Mouse (Mus musculus) olfactory bulb, adult 2 months (tissue): ENCODE results near the gene Hist1h2bf. TPM values are rescaled to one million over a fixed set of nuclear protein-coding genes. Genes with fewer than 3 reads are reported as not detected.
"Not testable (repeated sequence)": the region's sequence is repeated elsewhere in the genome, so short reads cannot be mapped to it uniquely, and the experiment has no call there.

Source experiments
- H3K27ac ChIP-seq: fragments of 200-500 bp; 2 replicates; pipeline ENCODE4 v1.5.1; 2012; ENCODE audit warnings: low read depth, low read length; ENCODE audit not compliant: insufficient read depth
- H3K4me1 ChIP-seq: fragments of 200-500 bp; 2 replicates; pipeline ENCODE4 v1.6.1; 2012; ENCODE audit warnings: low read length; ENCODE audit not compliant: control insufficient read depth, insufficient read depth
- H3K4me3 ChIP-seq: fragments of 200-500 bp; 2 replicates; pipeline ENCODE4 v1.5.1; 2012; ENCODE audit warnings: mild to moderate bottlenecking, low read depth, low read length, moderate library complexity; ENCODE audit not compliant: insufficient read depth
- CTCF ChIP-seq: fragments of 200-500 bp; IDR thresholded peaks from 2 replicates; pipeline ENCODE4 v1.5.1; 2012; ENCODE audit warnings: low read depth, mild to moderate bottlenecking, low read length, moderate library complexity; ENCODE audit not compliant: insufficient read depth
- POLR2A ChIP-seq: fragments of 200-500 bp; IDR thresholded peaks from 2 replicates; pipeline ENCODE4 v1.6.1; 2012; ENCODE audit warnings: mild to moderate bottlenecking, low read depth, low read length, moderate library complexity; ENCODE audit not compliant: insufficient read depth
- WGBS: fragments of 180-500 bp; shearing (Covaris S2); methylation state at CpG from one replicate; pipeline ENCODE4 v1.1.7; 2018; 5-methylcytosine and 5-hydroxymethylcytosine counted together
- polyA plus RNA-seq: library from polyadenylated mRNA; stranded (reverse); fragments of >200 nt; gene quantifications from 2 replicates; pipeline ENCODE4 v1.2.4, GENCODE M21; 2012; ENCODE audit warnings: low replicate concordance; ENCODE audit not compliant: missing spikeins, insufficient read depth, insufficient read length

Gene Hist1h2bf
- polyA plus RNA-seq, 1 experiment, result not detected

DNA sequence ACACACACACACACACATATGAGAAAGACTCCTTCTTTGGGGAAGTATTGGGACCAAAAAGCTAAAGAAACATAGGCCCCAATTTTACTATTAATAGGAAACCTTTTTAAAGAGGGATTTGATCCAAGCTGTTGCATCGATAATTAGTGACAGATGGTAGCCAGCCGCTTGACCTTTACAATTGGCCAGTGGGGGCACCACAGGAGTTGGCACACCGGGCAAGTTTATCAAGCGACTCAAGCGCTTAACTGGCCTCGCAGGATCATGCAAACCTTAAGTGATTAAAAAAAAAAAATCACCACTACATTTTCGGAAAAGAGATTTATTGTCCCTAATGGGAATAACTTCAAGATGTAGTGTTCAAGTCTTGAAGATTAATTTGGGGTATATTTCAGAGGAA, 18.6 kb upstream of the Hist1h2bf start:
- no peak overlapping the region for H3K4me3 ChIP-seq
- no peak overlapping the region for H3K27ac ChIP-seq
- H3K4me1 ChIP-seq, result no peaks in the 10 kb centered on the region
- WGBS, result 75% methylated on average over 7 of the region's 7 CpGs
- TF ChIP-seq CTCF, result no peak
- TF ChIP-seq POLR2A, result no peak

DNA sequence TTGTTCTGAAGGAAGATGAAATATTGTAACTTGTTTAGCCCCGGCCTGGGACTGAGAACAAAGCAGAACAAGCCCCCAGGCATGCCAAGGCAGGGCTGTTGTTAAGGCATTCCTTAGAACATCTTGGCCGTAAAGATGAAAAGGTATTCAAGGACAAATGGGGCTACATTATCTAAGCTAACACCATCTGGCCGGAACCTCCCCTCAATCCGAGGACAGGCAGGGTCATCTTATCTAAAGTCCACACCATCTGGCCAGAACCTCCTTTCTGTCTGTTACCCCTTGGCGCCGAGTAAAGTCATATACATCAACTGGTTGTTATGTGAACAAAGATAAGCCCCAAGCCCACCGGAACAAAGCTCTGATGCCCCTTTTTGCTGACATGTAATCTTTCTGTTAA, 17.9 kb upstream of the Hist1h2bf start:
- 94% methylated on average over 7 of the region's 7 CpGs for WGBS
- H3K4me1 ChIP-seq, result not testable (repeated sequence)

DNA sequence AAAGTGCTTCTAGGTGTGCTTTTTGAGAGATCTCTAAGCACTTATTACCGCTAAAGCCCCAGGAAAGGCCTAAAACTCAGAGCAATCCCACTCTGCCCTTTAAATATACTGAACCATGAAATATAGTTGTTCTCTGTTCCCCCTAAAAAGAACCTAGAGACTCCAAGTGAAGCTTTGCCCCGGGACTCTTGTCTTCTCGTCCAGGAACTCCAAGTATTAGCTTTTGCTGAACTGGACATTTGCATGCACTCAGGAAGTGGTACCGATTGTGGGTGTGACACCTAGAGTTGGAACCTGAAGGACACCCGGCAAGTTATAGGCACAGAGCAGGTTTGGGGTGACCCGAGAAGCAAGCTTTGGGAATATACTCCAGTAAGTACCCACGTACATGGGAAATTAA, 17.2 kb upstream of the Hist1h2bf start:
- no peak for TF ChIP-seq CTCF
- no peak for TF ChIP-seq POLR2A
- no peaks in the 10 kb centered on the region for H3K4me1 ChIP-seq
- H3K4me3 ChIP-seq, result no peak overlapping the region
- WGBS, result 95% methylated on average over 7 of the region's 7 CpGs
- no peak overlapping the region for H3K27ac ChIP-seq

More for the DNA sequence above, 17.9 kb upstream of the Hist1h2bf start:
- not testable (repeated sequence) for H3K4me3 ChIP-seq, H3K27ac ChIP-seq

DNA sequence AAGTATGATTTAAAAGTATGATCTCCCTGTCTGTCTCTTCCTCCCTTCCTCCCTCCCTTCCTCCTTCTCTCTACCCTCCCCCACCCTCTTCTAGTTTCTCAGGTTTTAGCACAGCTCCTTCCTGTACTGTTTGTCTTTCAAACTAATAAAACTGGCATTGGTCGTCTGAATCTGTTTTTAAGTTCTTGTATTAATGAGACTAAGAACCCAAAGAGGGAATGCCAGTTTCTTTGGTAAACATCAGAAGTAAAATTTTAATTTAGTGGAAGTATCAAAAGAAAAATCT, 12.9 kb upstream of the Hist1h2bf start:
- Histone ChIP-seq H3K4me3 (no peak overlapping the region), H3K27ac (no peak overlapping the region)
- TF ChIP-seq CTCF (no peak), POLR2A (no peak)

DNA sequence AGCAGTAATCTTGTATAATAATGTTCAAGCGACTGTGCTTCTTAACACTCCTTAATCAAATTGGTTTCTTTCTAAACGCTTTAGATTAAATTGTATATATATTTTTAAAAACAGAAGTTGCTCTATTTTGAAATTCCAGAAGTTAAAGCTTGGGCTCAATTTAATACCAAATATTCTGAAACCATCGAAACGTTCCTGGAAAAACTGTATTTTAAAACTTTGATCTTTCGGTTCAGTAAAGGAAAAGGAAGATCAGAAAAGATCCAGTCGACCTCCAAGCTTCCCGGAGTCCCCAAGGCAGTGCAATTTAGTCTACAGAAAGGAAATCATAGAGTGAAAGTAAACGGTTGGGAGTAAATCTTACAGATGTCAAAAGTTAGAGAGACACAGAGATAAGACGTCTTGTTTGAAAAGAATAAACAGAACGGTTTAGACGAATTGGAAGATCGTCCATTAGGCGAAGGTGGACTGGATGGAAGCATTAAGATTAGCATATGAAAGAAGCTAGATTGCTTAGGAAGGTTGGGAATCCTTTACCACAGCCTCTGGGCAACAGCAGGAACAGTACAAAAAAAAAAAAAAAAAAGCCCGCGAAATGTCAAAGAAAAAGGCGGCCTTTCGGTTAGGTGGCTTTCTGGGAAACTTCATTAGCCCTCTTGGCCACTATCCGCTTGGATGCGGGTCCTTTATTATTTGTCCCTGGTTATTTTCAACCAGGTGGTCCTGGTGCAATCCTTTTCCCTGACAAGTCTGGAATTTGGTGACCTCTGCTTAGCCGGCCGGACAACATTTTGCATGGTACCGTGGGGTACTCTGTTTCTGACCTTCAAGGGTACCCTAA, 12.3 kb upstream of the Hist1h2bf start:
- no peak overlapping the region for H3K27ac ChIP-seq

More for the DNA sequence above, 12.9 kb upstream of the Hist1h2bf start:
- 5% methylated on average over 1 of the region's 1 CpGs for WGBS
- peaks cover 3% of the 10 kb centered on the region; the same call in 1 of the 2 replicates for H3K4me1 ChIP-seq

DNA sequence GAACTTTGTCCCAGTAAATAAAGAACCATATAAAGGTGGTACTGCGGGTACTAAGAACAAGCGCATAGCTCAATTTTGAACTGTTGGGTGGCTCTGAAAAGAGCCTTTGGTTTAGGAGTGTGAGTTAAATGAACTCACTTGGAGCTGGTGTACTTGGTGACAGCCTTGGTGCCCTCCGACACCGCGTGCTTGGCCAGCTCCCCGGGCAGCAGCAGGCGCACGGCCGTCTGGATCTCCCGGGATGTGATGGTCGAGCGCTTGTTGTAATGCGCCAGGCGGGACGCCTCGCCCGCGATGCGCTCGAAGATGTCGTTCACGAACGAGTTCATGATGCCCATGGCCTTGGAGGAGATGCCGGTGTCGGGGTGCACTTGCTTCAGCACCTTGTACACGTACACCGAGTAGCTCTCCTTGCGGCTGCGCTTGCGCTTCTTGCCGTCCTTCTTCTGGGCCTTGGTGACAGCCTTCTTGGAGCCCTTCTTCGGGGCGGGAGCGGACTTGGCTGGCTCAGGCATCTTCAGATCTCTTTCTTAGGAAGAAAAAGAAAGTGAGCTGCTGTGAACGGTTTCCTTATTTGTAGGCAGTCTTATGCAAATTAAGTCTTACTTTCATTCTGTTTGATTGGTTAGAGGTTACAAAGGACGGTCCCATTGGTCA, 11.6 kb upstream of the Hist1h2bf start:
- H3K4me1 ChIP-seq, result not testable (repeated sequence)
- under 1% methylated on average over 26 of the region's 36 CpGs for WGBS
- TF ChIP-seq POLR2A, result peak; percentile 53; the same call in 1 of the 2 replicates
- Histone ChIP-seq H3K27ac (peak overlapping the region; percentile 90), H3K4me3 (peak overlapping the region; percentile 55)

More for the DNA sequence above, 12.3 kb upstream of the Hist1h2bf start:
- Histone ChIP-seq H3K4me1 (peaks cover 3% of the 10 kb centered on the region; the same call in 1 of the 2 replicates), H3K4me3 (peak overlapping the region; percentile 13; the same call in 1 of the 2 replicates)
- TF ChIP-seq CTCF (no peak), POLR2A (no peak)
- 1% methylated on average over 22 of the region's 22 CpGs for WGBS

DNA sequence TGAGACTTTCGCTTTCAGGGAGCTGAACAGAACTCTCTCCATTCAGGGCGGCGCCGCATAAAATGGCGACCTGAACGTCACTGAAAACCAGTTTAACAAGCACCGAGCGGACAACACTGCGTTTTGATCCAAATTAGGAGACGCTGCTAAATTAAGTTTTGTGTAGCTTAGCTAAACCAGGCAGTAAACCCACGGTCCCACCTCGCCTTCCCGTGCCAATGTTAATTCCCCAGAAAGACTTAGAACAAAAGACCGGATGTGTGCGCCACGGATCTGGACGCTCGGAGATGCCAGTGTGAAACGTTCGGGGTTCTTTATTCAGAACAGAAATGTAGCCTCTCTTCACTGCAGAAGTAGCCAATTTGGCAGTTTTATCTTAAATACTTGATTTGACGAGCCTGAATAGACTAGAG, 11.0 kb upstream of the Hist1h2bf start:
- TF ChIP-seq POLR2A (no peak), CTCF (no peak)
- under 1% methylated on average over 21 of the region's 21 CpGs for WGBS
- H3K4me1 ChIP-seq, result peaks cover 3% of the 10 kb centered on the region; the same call in 1 of the 2 replicates
- H3K4me3 ChIP-seq, result peak overlapping the region; percentile 54
- peak overlapping the region; percentile 90 for H3K27ac ChIP-seq

DNA sequence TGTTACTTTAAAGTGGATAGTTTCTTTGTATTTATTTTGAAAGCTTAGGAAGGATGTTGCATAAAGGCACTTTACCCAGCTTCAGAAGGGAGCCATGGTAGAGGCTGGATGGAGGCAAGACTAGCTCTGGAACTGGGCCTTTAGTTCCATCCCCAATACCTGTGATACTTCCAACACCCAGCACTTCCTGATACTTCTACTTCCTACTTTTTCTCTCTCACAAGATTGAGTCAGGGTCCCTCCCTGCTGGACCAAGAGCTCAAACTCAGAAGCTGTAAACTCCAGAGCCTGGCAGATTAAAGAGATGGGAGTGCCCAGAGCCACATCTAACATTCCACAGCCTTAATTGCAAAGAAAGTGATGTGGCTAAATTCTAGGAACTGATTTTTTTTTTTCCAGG, 10.3 kb upstream of the Hist1h2bf start:
- TF ChIP-seq POLR2A (no peak), CTCF (no peak)
- H3K27ac ChIP-seq, result peak overlapping the region; percentile 51; the same call in 1 of the 2 replicates
- no peak overlapping the region for H3K4me3 ChIP-seq
- H3K4me1 ChIP-seq, result peaks cover 3% of the 10 kb centered on the region; the same call in 1 of the 2 replicates

DNA sequence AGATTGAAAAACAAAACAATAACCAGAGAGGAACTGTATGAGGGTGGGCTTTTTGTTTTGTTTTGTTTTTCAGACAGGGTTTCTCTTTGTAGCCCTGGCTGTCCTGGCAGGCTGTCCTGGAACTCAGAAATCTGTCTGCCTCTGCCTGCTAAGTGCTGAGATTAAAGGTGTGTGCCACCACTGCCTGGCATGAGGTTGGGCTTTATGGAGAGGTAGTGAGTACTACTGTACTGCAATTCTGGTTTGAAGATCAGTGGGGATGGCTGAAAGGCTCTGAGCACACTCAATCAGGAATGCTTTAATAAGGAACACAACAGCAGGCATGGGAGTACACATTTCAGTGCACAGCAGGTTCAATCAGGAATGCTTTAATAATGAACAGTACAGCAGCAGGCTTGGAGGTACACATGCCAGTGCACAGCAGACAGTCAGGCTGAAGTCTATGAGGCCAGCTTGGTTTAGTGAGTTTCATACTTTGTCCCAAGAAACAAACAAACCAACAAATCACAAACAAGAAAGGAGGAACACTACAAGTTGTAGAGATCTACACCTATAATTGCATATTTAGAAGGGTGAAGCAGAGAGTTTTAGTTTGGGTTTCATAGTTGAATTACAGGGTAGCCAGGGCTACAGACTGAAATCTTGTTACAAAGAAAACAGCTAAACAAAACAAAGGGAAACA, 9.5 kb upstream of the Hist1h2bf start:
- TF ChIP-seq POLR2A, result no peak
- no peak for TF ChIP-seq CTCF
- Histone ChIP-seq H3K27ac (no peak overlapping the region), H3K4me3 (no peak overlapping the region), H3K4me1 (peaks cover 3% of the 10 kb centered on the region; the same call in 1 of the 2 replicates)
